Mouse (Mus musculus) erythroid progenitor cell, adult 5-6 weeks (primary cell): ENCODE measurements around the gene Cacnb4. TPM values are rescaled to one million over a fixed set of nuclear protein-coding genes. Genes with fewer than 3 reads are reported as not detected.

Experiments
- ATAC-seq: replicated peaks from 2 replicates; pipeline ENCODE4 v1.8.0; 2016; ENCODE audit warnings: moderate number of reproducible peaks, mild to moderate bottlenecking, moderate TSS enrichment, inconsistent platforms; ENCODE audit not compliant: poor library complexity, low FRiP score, severe bottlenecking
- total RNA-seq, 2 experiments: library from RNA; stranded (forward) in 1 of 2; stranded (reverse) in 1 of 2; fragments of 150-400 nt in 1 of 2; fragments of 186-747, 209-891 nt in 1 of 2; gene quantifications; 2 replicates each; pipeline versions ENCODE4 v1.2.3 to v1.2.4; 2015 to 2017; ENCODE audit warnings: low replicate concordance in 2 of 2

The Cacnb4 gene
- total RNA-seq, 2 experiments from 2014 or later, result 0.42 TPM; not detected in 1

DNA sequence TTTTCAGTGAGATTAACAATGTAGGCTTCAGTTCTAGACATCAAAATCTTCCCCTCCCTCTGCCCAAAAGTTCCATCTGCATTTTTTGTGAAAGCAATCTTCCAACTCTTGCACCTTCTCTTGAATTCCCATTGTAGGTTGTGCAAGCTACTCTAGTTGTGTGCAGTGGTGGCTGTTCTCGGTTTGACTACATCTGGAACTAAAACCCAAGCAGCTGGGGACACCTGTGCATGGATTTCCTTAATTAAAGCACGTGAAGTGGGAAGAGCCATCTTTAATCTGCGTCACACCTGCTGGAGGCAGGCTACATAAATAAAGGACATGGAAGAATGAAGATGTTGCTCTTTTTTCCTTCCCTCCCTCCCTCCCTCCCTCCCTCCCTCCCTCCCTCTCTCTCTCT lies 286.7 kb downstream of the Cacnb4 start:
- ATAC-seq, result no peak

GRCm38 (mm10) chr2:52386451-52386850 lies 290.2 kb downstream of the Cacnb4 start:
- no peak for ATAC-seq

GRCm38 (mm10) chr2:52386037-52386436 lies 290.6 kb downstream of the Cacnb4 start:
- no peak for ATAC-seq

GRCm38 (mm10) chr2:52378848-52379261 lies 297.8 kb downstream of the Cacnb4 start:
- peak; percentile 49; the same call in 1 of the 2 replicates for ATAC-seq

- peak; percentile 67; the same call in 1 of the 2 replicates for ATAC-seq
Measured at GRCm38 (mm10) chr2:52378448-52378804, 298.2 kb downstream of the Cacnb4 start, which contains the start of gene Neb. Neb (minus strand) TSS chr2:52378474.

Other genes with a start within 250 kb of the Cacnb4 start
- gene Stam2, start 65.5 kb upstream of the Cacnb4 start, total RNA-seq (2015; ENCODE audit: low replicate concordance), result 4.2 and 5.8 TPM in 2 replicates
- gene Stam2, start 65.5 kb upstream of the Cacnb4 start, total RNA-seq (2017; ENCODE audit: low replicate concordance), result 4.1 and 6.0 TPM in 2 replicates
- gene Fmnl2, start 181.0 kb upstream of the Cacnb4 start, total RNA-seq (2015; ENCODE audit: low replicate concordance), result 1.3 and 11.5 TPM in 2 replicates
- 1.4 and 2.8 TPM in 2 replicates for gene Fmnl2, start 181.0 kb upstream of the Cacnb4 start, total RNA-seq (2017; ENCODE audit: low replicate concordance)